Mouse (Mus musculus) embryo, embryonic 10 days (tissue): ENCODE results near the gene Vapa.

ENCODE experiments used
- DNase-seq: peaks from one replicate; pipeline ENCODE4 v3.0.0-alpha.2; 2015; ENCODE audit warnings: low spot score

The Vapa gene

DNA sequence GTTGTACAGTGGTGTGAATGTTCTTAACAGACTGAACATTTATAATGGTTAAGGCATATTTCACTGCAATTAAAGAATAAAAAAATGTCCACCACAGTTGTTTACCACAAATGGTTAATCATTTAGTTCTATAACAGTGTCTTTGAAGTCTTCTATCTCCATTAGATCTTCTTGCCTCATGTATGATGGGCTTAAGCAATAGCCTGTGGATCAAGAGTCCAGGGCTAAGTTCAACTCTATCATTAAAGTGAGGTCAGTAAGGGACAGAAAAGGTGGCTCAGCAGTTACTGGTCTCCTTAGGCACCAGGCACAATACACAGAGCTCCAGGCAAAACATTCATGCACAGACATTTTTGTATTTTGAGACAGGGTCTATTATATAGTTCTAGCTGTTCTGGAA, 9.8 kb upstream of the Vapa start:
- no peak for DNase-seq

DNA sequence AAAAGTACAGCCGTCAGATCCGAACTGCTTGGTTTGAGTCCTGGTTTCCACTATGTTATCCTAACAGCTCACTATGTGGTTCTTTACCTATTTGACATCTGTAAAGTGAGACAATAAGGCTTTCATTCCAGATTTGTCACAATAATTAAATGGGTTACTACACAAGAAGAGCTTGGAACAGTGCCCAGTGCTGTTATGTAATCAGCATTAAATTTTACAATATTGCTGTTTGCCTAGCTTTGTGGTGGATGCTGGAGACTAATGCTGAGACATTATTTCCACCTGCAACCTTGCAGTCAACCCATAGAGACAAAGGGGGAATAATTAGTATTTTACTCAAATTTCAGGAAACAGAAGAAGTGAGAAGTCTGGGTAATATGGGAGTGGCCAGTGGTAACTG, 5.1 kb upstream of the Vapa start:
- no peak for DNase-seq

DNA sequence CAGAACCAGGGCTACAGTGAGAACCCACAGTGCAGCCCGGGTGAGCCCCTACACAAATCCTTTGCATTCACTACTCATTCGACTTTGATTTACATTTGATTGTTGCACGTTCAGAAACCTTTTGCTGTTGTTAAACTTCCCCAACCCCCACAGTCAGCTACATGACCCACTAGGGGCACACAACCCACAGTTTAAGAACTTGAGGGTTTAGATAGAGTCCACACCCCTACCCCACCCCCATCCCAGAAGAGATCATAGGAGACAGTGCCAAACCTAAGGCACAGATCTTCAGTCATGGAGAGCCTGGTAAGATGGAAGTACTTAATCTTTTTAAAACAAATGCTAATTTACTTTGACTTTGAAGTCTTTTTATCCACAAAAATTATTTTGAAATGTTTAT, 2.3 kb upstream of the Vapa start:
- no peak for DNase-seq

DNA sequence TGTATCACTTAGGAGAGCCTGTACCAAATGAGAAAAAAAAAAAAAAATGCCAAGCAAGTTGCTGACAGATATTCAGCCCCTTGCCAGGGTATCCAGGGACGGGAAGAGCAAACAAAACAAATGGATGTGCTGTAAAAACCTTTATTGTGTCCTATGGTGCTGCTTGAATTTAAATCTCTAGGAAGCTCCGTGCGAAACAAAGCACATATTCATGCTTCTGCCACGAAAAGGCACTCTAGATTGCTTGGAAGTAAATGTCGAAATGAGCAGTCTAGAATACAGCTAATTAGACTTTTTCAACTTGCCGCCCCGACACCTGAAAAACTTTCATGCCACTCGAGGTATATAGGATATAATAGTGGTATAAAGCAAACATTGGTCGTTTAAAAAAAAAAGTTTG, 1.1 kb upstream of the Vapa start:
- DNase-seq: peak; percentile 38

DNA sequence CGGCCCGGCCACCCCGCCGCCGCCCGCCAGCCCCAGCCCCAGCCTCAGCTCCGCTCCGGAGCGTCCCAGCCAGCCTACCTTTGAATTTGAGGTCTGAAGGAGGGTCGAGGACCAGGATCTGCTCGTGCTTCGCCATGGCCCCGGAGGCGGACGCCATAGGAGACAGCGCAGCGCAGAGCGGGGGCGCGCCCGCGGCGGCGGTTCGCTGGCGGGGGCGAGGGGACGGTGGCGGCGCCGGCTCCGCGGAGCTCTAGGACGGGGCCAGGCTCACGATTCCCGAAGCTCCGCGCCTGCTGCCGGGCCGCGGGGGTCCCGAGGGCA, 253 bp downstream of the Vapa start:
- no peak for DNase-seq

DNA sequence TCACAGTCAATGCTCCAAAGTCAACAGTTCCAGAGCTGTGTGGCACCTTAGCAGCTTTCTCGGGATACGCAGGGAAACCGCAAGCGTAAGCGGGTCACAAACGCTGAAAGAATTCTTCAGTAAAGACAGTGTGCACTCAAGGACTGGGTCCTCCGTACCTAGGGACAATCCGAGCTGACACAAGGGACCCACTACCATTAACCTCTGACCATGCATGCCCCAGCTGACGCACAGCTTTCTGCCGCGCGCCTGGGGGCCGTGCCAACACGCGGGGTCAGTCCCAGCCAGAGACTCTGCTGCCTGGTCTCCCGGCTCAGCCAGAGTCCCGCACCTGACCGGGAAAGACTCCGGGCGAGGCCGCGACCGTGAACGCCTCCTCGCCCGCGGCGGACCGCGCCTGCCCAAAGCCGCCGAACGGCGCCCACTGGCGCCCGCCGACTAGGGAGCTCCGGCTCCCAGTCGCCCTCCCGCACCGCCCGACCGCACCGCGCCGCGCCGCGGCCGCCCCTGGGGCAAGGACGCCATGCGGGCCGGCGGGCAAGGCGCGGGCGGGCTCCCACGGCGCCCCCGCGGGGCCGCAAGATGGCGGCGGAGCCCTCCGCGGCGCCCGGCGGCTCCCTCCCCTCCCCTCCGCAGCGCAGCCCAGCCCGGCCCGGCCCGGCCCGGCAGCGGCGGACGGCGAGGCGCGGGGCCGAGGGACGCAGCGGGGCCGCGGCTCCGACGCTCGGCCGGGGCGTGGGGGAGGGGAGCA, 789 bp downstream of the Vapa start:
- DNase-seq: peak; percentile 53

DNA sequence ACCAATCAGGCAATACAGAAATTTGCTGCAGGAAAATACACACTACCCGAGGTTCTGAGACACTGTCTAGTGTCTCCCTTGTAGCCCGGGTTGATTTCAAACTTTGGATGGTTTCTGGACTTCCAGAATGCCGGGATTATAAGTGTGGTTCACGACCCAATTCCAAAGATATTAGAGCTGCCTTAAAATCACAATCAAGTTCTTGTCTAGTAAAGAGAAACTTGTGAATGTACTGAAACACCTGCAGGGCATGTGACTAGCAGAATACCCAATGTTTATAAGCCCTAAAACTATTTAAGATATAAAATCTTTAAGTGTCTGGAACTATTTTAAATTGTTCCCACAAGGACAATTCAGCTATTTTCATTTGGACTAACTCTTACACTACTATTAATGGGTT, 1.6 kb downstream of the Vapa start:
- no peak for DNase-seq

DNA sequence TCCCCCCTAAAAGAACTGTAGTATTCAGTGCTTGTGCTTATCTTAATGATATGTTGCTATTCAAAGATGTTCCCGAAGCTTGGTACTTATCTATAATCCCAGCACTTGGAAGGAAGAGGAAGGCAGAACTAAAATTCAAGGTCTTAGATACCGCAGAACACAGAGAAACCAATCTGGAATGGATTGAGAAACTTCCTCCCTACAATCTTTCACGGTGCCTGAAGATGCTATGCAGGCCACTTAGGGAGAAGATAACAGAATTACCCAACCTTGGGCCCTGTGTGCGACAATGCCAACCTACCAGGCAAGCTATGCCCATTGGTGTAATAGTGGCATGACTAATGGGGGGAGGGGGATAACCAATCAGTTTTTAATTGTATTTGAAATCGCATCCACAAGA, 4.6 kb downstream of the Vapa start:
- DNase-seq: no peak

DNA sequence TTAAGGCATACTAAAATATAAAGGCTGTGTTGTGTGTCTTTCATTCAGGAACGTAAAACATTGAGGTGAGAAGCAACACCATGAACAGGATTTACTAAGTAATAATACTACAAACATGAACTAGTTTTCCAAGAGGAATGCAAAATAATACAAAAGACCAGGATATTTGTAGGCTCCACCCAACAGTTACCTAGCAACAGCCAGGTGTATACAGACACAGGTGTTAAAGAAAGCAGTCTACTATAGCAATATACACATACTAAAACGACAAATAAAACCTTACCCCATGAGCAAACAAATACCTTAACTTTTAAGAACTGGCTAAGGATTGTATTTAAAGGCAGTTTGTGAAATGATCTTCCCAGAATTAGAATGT, 5.1 kb downstream of the Vapa start:
- DNase-seq: no peak

DNA sequence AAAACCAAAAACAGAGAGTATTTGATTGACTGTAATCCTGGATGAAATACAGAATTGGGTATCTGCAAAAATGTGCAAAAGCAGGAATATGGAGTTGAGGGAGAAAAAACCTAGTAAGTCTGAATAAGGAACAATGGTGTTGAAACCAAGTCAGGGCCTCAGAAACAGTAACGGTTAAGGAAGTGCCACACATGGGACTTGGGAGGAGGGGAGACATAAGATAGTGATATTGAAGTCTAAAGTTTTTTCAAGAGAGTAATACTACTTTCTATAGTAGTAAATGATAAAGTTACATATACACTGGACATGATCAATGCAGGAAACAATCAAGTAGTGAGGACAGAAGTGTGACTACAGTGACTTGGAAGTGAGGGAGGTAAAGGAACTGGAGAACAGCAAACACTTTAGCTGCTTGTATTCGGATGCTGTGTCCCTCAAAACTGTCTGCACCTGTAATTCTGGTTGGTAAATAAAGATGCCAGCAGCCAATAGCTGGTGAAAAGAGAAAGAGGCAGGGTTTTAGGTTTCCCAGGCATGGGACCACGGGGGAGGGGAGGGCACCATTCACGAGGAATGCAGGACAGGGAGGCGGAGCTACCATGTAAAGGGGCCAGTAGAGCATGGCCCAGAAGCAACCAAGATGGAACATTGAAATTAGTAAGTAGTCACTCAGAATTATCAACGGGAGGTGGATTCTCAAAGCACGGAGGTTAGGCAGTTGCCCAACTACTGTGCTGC, 5.6 kb downstream of the Vapa start:
- no peak for DNase-seq

DNA sequence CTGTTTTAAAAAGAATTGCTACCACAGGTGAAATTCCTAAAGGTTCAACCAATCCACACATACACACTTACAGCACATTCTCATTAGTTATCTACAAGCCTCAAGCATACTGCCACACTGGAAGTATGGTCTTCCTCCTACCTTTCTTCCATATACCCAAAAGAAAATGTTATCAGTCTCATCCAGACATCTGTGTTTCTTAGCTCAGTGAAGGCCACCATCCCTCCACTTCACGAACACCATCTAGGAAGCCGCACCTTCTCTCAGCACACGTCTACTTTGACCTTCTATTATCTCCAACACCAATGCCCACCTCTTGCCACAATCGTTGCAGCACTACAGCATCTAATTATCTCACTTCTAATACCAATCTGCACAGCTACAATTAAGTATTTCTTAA, 7.3 kb downstream of the Vapa start:
- DNase-seq: no peak

DNA sequence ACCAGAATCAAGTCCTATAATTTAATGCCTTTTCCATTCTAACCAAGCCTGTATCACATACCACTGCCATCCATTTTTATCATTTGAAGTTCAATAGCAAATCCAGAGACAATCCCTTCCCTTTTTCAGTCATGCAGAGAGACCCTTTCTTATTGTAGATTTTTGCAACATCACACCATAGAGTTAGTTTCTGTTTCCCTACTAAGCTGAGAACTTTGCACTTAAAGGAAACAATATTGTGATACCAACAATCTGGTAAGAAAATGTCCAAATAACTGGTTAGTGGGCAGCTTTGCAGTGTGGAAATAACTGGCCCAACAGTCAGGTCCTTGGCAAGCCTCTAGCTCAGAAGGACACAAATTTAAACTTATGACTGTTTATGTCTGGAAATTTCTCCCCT, 8.5 kb downstream of the Vapa start:
- DNase-seq: no peak

DNA sequence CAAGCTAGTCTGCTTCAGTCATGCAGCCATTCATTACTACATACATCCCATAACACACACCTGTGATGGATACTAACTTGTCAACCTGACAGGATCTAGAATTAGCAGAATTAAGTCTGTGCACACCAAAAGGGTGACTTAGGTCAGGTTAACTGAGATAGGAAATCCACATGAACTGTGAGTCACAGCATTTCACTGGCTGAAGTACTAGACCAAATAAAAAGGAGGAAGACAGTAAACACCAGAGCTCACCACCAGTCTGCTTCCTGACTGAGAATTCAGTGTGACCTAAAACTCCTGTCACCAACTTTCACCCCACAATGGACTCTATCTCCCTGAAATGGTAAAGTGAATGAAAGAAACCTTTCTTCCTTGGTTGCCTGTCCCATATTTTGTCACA, 9.0 kb downstream of the Vapa start:
- no peak for DNase-seq

DNA sequence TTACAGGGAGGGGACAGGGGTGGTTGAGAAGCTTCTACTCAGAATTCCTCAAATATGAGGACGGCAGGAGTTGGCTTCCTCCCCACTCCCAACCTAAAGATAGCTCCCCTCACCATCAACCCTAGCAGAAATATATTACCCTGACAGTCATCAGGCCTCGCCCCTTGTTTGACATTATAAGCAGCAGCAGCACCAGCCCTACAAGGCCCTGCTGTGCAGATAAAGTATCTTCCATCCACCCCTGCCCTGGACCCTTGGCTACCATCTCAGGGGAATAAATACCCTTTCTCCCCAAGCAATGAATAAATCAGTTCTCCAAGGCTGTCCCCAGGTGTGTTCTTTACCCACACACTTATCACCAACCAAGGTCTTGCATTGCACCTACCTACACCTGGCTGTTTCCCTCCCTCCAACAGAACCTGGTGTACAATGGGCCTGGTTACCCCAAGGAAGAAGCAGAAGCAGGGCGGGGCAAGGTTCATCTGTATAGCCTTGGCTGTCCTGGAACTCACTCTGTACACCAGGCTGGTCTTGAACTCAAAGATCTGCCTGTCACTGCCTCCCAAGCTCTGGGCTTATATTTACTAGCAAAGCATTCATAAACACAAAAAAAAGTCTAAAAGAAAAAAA, 15.4 kb downstream of the Vapa start:
- no peak for DNase-seq

DNA sequence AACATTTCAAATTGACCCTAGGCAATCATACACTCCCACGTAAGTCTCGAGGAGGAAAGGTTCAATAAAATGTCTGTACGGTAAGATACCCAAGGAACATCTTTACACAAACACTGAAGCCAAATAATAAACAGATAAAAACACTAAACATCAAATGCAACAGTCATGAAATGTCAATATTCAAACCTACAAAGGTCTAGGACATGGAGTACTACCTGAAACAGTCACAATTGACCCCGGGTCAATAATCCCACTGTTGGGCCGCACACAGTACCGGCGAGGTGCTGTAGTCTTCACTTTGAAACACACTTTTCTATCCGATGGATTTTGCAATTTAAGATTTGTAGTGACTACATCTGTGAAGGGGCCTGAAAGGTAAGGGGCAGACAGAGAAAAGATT, 18.7 kb downstream of the Vapa start:
- DNase-seq: no peak

DNA sequence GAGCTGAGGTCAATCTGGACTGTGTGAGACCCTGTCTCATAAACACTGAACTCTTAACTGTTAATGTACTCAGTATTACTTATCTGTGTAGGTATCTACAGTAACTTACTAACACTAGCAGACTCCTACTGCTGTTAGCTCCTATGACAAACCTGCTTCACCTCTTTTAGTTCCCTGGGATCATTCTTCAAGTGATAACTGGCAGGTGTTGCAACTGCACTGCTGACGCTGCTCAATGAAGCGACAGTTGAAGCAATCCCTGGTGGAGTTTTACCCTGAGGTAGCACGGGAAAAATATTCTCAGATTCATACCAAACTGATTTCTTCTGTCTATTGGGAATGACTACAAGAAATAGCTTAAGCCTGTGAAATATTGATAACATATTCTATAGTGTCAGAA, 26.5 kb downstream of the Vapa start:
- DNase-seq: no peak

DNA sequence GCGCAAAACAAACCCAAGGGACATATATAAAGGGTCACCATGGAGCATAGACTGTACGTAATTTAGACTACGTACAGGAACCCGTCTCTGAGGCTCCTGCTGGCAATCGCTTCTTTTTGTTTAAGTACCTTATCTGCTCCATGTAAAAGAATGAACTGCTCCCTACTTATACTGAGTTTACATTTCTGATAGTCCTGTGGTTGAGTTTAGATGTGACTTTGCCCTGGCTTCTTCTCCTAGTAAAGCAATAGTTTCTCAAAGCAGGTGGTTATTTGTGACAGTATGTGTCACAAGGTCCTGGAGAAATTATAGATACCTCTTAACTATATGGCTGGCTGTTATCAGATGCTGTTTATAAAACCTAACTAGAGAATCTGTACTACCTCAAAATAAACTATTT, 31.9 kb downstream of the Vapa start:
- DNase-seq: no peak

DNA sequence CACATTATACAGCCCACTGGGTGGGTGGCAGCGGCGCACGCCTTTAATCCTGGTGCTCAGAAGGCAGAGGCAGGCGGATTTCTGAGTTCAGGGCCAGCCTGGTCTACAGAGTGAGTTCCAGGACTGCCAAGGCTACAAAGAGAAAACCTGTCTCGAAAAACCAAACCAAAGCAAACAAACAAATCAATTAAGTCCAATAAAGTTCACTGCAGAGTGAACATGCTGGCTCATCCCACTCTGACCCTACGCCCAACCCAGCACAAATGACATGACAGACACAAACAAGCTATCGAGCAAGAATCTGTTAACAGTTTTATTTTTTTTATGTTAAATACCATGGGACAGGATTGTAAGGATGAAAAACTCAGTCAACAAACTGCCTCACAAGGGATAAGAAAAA, 33.6 kb downstream of the Vapa start:
- no peak for DNase-seq

DNA sequence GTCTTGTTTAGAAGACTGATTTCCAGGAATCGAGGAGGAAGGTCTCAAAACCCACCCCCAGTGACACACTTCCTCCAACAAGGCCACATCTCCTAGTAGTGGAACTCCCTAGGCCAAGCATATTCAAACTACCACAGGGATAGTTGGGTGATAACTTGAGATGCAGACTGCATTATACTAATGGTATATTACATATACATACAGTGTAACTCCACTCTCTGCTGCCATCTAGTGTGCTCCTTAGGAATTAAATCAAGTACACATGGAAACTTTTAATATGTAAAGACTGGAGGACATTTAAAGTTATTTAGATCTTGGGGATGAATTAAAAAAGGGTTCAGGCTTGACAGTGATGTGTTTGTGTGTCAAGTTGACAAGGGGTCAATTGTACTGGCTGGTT, 38.0 kb downstream of the Vapa start:
- DNase-seq: peak; percentile 69

DNA sequence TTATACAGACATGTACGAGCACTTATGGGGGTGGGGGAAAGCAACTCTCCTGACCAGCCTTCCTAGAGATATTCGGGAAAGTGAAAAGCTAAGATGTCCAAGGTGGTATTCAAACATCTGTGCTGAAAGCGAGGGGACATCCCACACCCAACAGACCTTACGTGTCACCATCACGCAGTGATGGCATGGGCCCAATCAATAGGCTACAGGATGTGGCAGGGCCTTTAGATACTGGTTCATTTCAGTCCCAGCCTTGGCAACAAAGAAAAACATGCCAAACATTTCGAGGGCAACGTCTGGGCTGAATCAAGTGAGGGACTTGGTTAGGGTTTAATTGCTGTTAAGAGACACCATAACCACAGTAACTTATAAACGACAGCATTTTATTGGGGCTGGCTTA, 38.5 kb downstream of the Vapa start:
- DNase-seq: no peak

DNA sequence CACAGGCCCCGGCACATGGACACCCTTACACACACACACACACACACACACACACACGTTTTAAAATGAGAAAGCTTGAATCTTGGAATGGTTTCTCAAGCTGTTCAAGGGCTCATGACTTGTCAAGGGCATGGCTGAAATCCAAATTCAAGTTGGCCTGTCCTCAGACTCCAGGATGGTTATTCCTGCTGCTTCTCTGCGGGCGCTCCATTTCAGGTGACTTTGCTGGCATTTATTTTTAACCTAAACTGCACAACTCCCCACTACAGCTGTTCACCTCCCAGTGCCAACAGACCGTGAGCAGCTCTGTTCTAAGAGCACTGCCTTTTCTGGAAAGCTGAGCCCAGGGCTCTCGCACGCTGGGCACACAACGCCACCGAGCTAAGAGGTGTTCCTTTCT, 41.5 kb downstream of the Vapa start:
- DNase-seq: no peak

DNA sequence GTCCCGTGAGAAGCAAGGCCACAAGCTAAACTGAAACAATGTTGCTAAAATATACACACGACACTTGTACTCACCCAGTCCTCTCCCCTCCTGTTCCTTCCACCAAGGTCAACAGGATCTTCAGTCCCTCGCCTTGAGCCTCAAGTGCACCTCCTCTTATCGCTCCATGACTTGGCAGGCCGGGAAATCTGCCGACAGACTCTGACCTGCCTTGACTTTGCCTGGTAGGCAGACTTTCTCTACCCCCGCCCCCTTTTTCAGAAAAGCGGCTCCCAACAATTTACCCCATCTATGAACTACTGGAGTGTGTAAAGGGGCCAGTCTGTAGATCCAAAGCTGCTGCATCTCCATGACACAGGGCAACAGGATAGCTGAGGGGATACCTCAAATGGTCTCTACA, 41.9 kb downstream of the Vapa start:
- DNase-seq: no peak

DNA sequence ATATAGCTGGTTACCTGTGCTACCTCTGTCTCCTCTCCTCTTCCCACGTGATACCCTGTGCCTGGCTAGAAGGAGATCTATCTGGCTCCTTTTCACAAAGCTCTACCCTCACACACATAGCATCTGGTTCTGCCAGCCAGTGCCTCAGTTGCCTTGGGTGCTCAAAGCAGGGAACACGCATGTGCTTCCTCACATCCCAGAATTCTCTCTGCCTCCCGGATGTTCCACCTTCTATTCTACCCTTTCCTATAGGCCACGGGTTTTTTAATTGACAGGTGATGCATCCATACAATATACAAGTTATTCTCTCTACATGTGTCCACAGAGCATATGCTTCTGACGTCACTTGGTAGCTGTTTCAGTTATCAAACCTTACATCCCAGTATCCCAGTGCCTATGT, 49.2 kb downstream of the Vapa start:
- DNase-seq: no peak

DNA sequence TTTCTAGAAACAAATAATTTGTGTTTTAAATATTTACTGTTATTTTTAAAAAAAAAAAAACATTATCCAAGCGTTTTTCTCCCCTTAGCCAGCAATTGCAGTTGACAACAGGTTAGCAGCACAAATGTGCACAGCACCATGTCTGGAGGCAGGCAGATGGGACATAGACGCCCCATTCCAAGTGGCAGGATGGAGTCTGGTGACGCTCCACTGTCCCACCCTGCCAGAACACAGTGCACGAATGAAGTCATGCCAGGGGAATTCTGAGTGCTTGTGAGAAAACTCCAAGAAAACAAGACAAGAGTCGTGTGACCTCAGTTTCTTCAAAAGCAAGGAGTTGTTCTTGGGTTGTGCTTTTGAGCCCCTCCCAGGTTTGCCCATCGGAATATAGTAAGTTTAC, 50.0 kb downstream of the Vapa start:
- no peak for DNase-seq
